Mouse (Mus musculus): ENCODE measurements around the gene Hnrnph2. TPM values are rescaled to one million over a fixed set of nuclear protein-coding genes. Genes with fewer than 3 reads are reported as not detected.

Gene Hnrnph2
- polyA plus RNA-seq, 1 experiment, result 6.1 TPM

DNA sequence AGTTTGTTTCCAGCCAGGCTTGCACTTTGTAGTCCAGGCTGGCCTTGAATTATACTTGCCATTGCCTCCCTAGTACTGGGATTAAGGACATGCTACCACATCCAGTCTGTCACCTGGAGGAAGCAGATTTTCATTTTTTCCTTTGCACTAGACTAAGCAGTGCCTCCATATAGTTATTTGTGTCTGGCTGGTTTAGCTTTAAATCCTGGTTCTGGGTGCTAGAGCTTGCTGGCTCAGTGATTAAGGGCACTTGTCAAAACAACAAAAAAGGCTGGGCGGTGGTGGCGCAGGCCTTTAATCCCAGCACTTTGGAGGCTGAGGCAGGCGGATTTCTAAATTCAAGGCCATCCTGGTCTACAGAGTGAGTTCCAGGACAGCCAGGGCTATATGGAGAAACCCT lies 12.0 kb upstream of the Hnrnph2 start:
- Histone ChIP-seq H3K4me3 (ENCODE audit: extremely low read depth, insufficient read depth, insufficient read length) (no peak overlapping the region), H3K27ac (ENCODE audit: insufficient read depth, low read length) (no peak overlapping the region), H3K27me3 (ENCODE audit: control insufficient read depth, insufficient read depth, low read length) (no peaks in the 10 kb centered on the region), H3K36me3 (ENCODE audit: control insufficient read depth, insufficient read depth, low read length) (peaks cover 3% of the 10 kb centered on the region; the same call in 1 of the 2 replicates), H3K4me1 (ENCODE audit: control insufficient read depth, insufficient read depth, insufficient read length) (no peaks in the 10 kb centered on the region)
- no peak for TF ChIP-seq CTCF (IDR thresholded peaks at IDR 0.05; ENCODE audit: extremely low read depth, insufficient read depth, insufficient read length, insufficient replicate concordance)
- no peak for TF ChIP-seq POLR2A (IDR thresholded peaks at IDR 0.05; ENCODE audit: low read depth, low read length)
- DNase-seq (ENCODE audit: low read depth in 1 of 2, low spot score in 2 of 2), result no peak
- WGBS, result 92% methylated on average over 3 of the region's 3 CpGs

- no peak overlapping the region for H3K4me3 ChIP-seq (ENCODE audit: extremely low read depth, insufficient read depth, insufficient read length)
- DNase-seq (ENCODE audit: low read depth in 1 of 2, low spot score in 2 of 2), result no peak
- H3K27me3 ChIP-seq (ENCODE audit: control insufficient read depth, insufficient read depth, low read length), result no peaks in the 10 kb centered on the region
- no peak overlapping the region for H3K27ac ChIP-seq (ENCODE audit: insufficient read depth, low read length)
- no peaks in the 10 kb centered on the region for H3K4me1 ChIP-seq (ENCODE audit: control insufficient read depth, insufficient read depth, insufficient read length)
- WGBS, result 42% methylated on average over 5 of the region's 5 CpGs
- TF ChIP-seq CTCF (IDR thresholded peaks at IDR 0.05; ENCODE audit: extremely low read depth, insufficient read depth, insufficient read length, insufficient replicate concordance), result no peak
- no peak for TF ChIP-seq POLR2A (IDR thresholded peaks at IDR 0.05; ENCODE audit: low read depth, low read length)
- peaks cover 3% of the 10 kb centered on the region; the same call in 1 of the 2 replicates for H3K36me3 ChIP-seq (ENCODE audit: control insufficient read depth, insufficient read depth, low read length)
These were observed 11.1 kb upstream of the Hnrnph2 start for GRCm38 (mm10) chrX:134589836-134590235.

DNA sequence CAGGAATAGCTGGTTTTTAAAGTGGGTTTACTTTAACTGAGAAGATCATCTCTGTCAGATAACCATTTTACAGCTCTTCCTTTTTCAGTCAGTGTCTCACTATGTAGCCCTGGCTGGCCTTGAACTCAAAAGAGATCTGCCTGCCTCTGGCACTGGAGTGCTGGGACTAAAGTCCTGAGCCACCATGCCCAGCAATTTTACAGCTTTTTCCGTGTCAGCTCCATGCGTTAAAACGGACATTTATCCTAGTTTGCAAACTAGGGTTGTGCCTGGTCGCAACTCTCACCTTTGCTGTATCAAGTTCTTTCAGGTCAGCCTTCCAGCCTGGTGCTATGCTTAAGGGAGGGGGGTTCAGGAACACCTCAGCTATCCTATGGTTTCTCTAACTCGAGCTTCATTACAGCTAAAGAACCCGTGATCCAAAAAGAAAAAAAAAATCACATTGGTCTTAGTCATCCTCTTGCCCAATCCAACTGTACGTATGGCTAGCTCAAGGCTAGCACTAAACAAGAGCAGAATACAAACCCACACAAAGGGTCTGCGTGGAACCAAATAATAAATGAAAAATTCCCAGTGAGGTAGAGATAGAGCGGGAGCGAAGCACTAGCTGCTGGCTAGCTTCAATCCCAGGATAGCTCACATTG lies 935 bp upstream of the Hnrnph2 start:
- 33% methylated on average over 10 of the region's 10 CpGs for WGBS
- Histone ChIP-seq H3K4me3 (ENCODE audit: extremely low read depth, insufficient read depth, insufficient read length) (peak overlapping the region; percentile 81; the same call in 1 of the 2 replicates), H3K4me1 (ENCODE audit: control insufficient read depth, insufficient read depth, insufficient read length) (no peaks in the 10 kb centered on the region; the same call in 1 of the 2 replicates), H3K36me3 (ENCODE audit: control insufficient read depth, insufficient read depth, low read length) (no peaks in the 10 kb centered on the region), H3K27me3 (ENCODE audit: control insufficient read depth, insufficient read depth, low read length) (no peaks in the 10 kb centered on the region), H3K27ac (ENCODE audit: insufficient read depth, low read length) (no peak overlapping the region)
- no peak for TF ChIP-seq POLR2A (IDR thresholded peaks at IDR 0.05; ENCODE audit: low read depth, low read length)
- DNase-seq (ENCODE audit: low read depth in 1 of 2, low spot score in 2 of 2), result no peak

GRCm38 (mm10) chrX:134601380-134602120 lies 571 bp downstream of the Hnrnph2 start:
- WGBS, result 22% methylated on average over 42 of the region's 43 CpGs
- Histone ChIP-seq H3K27ac (ENCODE audit: insufficient read depth, low read length) (peak overlapping the region; percentile 94), H3K4me1 (ENCODE audit: control insufficient read depth, insufficient read depth, insufficient read length) (no peaks in the 10 kb centered on the region; the same call in 1 of the 2 replicates), H3K36me3 (ENCODE audit: control insufficient read depth, insufficient read depth, low read length) (no peaks in the 10 kb centered on the region), H3K27me3 (ENCODE audit: control insufficient read depth, insufficient read depth, low read length) (no peaks in the 10 kb centered on the region), H3K4me3 (ENCODE audit: extremely low read depth, insufficient read depth, insufficient read length) (peak overlapping the region; percentile 72)
- peak in 1 of 2 experiments; percentile 23 for DNase-seq (ENCODE audit: low read depth in 1 of 2, low spot score in 2 of 2)
- TF ChIP-seq CTCF (IDR thresholded peaks at IDR 0.05; ENCODE audit: extremely low read depth, insufficient read depth, insufficient read length, insufficient replicate concordance), result no peak
- no peak for TF ChIP-seq POLR2A (IDR thresholded peaks at IDR 0.05; ENCODE audit: low read depth, low read length)

DNA sequence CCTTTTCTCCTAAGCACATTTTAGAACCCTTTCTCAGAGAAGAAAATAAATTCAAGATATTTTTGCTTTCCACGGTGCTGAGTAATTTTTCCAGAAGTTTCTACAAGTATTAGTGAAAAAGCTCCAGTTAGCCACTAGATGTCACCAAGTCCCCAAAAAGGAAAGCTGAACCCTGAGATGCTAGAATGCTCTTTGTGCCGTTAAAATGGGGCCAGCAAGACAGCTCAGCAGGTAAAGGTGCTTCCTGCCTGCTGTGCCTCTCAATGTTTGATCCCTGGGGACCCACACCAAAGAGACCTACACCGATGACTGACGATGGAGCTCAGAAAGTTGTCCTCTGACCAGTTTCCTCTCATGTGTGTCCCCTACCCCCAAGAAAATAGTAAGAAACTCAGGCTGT lies 8.5 kb downstream of the Hnrnph2 start:
- Histone ChIP-seq H3K4me1 (ENCODE audit: control insufficient read depth, insufficient read depth, insufficient read length) (no peaks in the 10 kb centered on the region), H3K27me3 (ENCODE audit: control insufficient read depth, insufficient read depth, low read length) (no peaks in the 10 kb centered on the region), H3K4me3 (ENCODE audit: extremely low read depth, insufficient read depth, insufficient read length) (no peak overlapping the region), H3K27ac (ENCODE audit: insufficient read depth, low read length) (no peak overlapping the region), H3K36me3 (ENCODE audit: control insufficient read depth, insufficient read depth, low read length) (0 out of 2 replicates have a peak, but pooled peaks cover 2% of the 10 kb centered on the region)
- DNase-seq (ENCODE audit: low read depth in 1 of 2, low spot score in 2 of 2), result no peak
- TF ChIP-seq CTCF (IDR thresholded peaks at IDR 0.05; ENCODE audit: extremely low read depth, insufficient read depth, insufficient read length, insufficient replicate concordance), result no peak
- no peak for TF ChIP-seq POLR2A (IDR thresholded peaks at IDR 0.05; ENCODE audit: low read depth, low read length)
- 15% methylated on average over 4 of the region's 4 CpGs for WGBS

GRCm38 (mm10) chrX:134610984-134611383 lies 10.0 kb downstream of the Hnrnph2 start:
- 78% methylated on average over 4 of the region's 4 CpGs for WGBS
- no peak for TF ChIP-seq POLR2A (IDR thresholded peaks at IDR 0.05; ENCODE audit: low read depth, low read length)
- TF ChIP-seq CTCF (IDR thresholded peaks at IDR 0.05; ENCODE audit: extremely low read depth, insufficient read depth, insufficient read length, insufficient replicate concordance), result no peak

More at GRCm38 (mm10) chrX:134610984-134611383, 10.0 kb downstream of the Hnrnph2 start:
- Histone ChIP-seq H3K4me1 (ENCODE audit: control insufficient read depth, insufficient read depth, insufficient read length) (no peaks in the 10 kb centered on the region), H3K36me3 (ENCODE audit: control insufficient read depth, insufficient read depth, low read length) (0 out of 2 replicates have a peak, but pooled peaks cover 2% of the 10 kb centered on the region), H3K27ac (ENCODE audit: insufficient read depth, low read length) (no peak overlapping the region), H3K4me3 (ENCODE audit: extremely low read depth, insufficient read depth, insufficient read length) (no peak overlapping the region), H3K27me3 (ENCODE audit: control insufficient read depth, insufficient read depth, low read length) (no peaks in the 10 kb centered on the region)
- DNase-seq (ENCODE audit: low read depth in 1 of 2, low spot score in 2 of 2), result no peak

Data from spleen, adult 2 months (tissue).